Mouse (Mus musculus): ENCODE measurements at regions not wholly inside any gene's neighbourhood (a gene's known extent, or its start where the extent isn't known, plus 50 kb on each side); places are given as distances from the start of the nearest gene placed in this dataset.

DNA sequence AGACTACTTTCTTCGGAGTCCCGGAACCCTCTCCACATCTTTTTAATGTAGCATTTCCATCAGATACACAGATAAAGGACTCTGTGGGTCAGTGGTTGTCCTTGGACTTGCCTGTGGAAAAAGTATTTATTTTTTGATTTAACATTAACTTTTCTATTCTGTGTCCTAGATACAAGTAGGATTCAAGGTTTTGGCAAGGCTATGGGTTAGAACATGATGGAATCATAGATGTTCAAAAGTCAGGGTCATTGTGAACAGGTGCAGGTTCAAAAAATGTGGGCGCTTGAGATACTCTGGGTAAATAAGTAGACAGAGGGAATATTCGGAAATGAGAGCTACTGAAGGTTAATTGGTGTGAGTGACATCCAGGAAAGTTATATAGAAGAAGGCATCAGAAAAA, 347.7 kb downstream of the Cypt12 start:
- no peaks in the 10 kb centered on the region for H3K36me3 ChIP-seq (ENCODE audit: control insufficient read depth, insufficient read depth, low read length)
- no peak for DNase-seq (ENCODE audit: low spot score)
- H3K27me3 ChIP-seq (ENCODE audit: control insufficient read depth, insufficient read depth, low read length) = no peaks in the 10 kb centered on the region
- H3K4me2 ChIP-seq (ENCODE audit: low read depth) = no peak overlapping the region
- no peak for ATAC-seq (ENCODE audit: insufficient read depth, low FRiP score, low TSS enrichment)
- 97% methylated on average over 4 of the region's 4 CpGs for WGBS
- H3K4me3 ChIP-seq (ENCODE audit: low read depth, low read length) = no peak overlapping the region
- H3K27ac ChIP-seq (ENCODE audit: low read depth, low read length) = no peak overlapping the region
- H3K4me1 ChIP-seq (ENCODE audit: control insufficient read depth, insufficient read depth, low read length) = no peaks in the 10 kb centered on the region
- no peaks in the 10 kb centered on the region for H3K9me3 ChIP-seq (ENCODE audit: control insufficient read depth, low read length)
- no peak overlapping the region for H3K9ac ChIP-seq (ENCODE audit: low read length)

DNA sequence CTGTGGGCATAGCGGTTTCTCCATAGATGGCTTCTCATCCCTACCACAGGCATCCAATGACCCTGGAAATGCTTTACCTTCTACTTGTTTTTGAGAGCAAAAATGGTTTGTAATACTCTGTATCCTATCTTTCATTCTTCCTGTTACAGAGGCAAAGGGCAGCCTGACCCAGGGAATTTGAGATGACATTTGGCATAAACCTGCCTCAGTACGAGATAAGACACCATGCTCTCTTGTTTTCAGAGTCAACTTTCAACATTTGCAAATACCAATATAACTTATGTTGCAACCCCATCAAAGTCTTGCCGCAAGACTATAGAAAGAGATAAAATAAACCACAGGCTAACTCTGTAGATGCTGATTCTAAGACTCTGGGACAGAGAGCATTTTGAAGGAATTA, 350.5 kb downstream of the Cypt12 start:
- no peak overlapping the region for H3K4me3 ChIP-seq (ENCODE audit: low read depth, low read length)
- no peak overlapping the region for H3K9ac ChIP-seq (ENCODE audit: low read length)
- H3K36me3 ChIP-seq (ENCODE audit: control insufficient read depth, insufficient read depth, low read length) = no peaks in the 10 kb centered on the region
- no peak for ATAC-seq (ENCODE audit: insufficient read depth, low FRiP score, low TSS enrichment)
- no peak overlapping the region for H3K27ac ChIP-seq (ENCODE audit: low read depth, low read length)
- H3K4me1 ChIP-seq (ENCODE audit: control insufficient read depth, insufficient read depth, low read length) = no peaks in the 10 kb centered on the region
- no peaks in the 10 kb centered on the region for H3K27me3 ChIP-seq (ENCODE audit: control insufficient read depth, insufficient read depth, low read length)
- WGBS = 91% methylated on average over 3 of the region's 3 CpGs
- DNase-seq (ENCODE audit: low spot score) = no peak
- H3K9me3 ChIP-seq (ENCODE audit: control insufficient read depth, low read length) = no peaks in the 10 kb centered on the region
- H3K4me2 ChIP-seq (ENCODE audit: low read depth) = no peak overlapping the region

DNA sequence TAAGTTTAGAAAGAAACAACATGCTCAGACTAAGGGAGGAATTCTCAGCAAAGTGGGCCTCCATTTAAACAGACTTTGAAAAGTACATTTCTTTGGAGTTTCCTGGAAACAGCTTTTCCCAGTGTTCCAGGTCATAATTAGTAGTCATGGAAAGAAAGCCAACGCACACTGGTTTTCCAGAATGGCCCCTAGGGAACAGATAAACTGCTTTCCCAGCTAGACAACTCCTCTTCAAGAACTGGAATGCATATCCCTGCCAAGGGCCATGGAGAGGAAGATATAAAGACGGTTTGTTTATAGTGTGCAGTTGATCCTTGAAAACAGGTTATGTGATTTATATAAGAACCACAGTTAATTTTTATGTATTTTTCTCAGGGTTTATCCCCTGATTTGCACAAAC, 351.3 kb downstream of the Cypt12 start:
- H3K36me3 ChIP-seq (ENCODE audit: control insufficient read depth, insufficient read depth, low read length) = no peaks in the 10 kb centered on the region
- 78% methylated on average over 2 of the region's 2 CpGs for WGBS
- no peaks in the 10 kb centered on the region for H3K27me3 ChIP-seq (ENCODE audit: control insufficient read depth, insufficient read depth, low read length)
- H3K9ac ChIP-seq (ENCODE audit: low read length) = no peak overlapping the region
- no peak for ATAC-seq (ENCODE audit: insufficient read depth, low FRiP score, low TSS enrichment)
- no peak overlapping the region for H3K27ac ChIP-seq (ENCODE audit: low read depth, low read length)
- no peak overlapping the region for H3K4me2 ChIP-seq (ENCODE audit: low read depth)
- H3K9me3 ChIP-seq (ENCODE audit: control insufficient read depth, low read length) = no peaks in the 10 kb centered on the region
- H3K4me1 ChIP-seq (ENCODE audit: control insufficient read depth, insufficient read depth, low read length) = no peaks in the 10 kb centered on the region
- no peak for DNase-seq (ENCODE audit: low spot score)
- H3K4me3 ChIP-seq (ENCODE audit: low read depth, low read length) = no peak overlapping the region

DNA sequence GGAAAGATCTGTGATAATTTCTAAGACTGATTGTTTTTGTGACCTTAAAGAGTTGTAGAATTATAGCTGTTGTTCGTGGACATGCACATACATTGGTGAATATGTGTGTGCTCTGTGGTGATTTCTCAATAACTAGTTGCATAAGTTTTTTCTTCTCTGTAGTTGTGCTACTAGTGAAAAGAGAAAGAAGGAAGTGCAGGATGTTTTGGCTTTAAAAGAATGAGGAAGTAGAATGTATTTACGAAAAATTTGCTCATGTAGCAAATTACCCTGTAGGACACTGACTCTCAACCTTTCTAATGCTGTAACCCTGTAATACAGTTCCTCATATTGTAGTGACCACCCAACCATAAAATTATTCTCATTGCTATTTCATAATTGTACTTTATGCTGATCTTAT, 371.2 kb downstream of the Cypt12 start:
- H3K27ac ChIP-seq (ENCODE audit: low read depth, low read length) = no peak overlapping the region
- no peak overlapping the region for H3K9ac ChIP-seq (ENCODE audit: low read length)
- no peak overlapping the region for H3K4me2 ChIP-seq (ENCODE audit: low read depth)
- DNase-seq (ENCODE audit: low spot score) = no peak
- H3K4me3 ChIP-seq (ENCODE audit: low read depth, low read length) = no peak overlapping the region
- no peaks in the 10 kb centered on the region for H3K9me3 ChIP-seq (ENCODE audit: control insufficient read depth, low read length)
- 95% methylated on average over 2 of the region's 2 CpGs for WGBS
- no peaks in the 10 kb centered on the region for H3K36me3 ChIP-seq (ENCODE audit: control insufficient read depth, insufficient read depth, low read length)
- no peak for ATAC-seq (ENCODE audit: insufficient read depth, low FRiP score, low TSS enrichment)
- H3K4me1 ChIP-seq (ENCODE audit: control insufficient read depth, insufficient read depth, low read length) = no peaks in the 10 kb centered on the region
- no peaks in the 10 kb centered on the region for H3K27me3 ChIP-seq (ENCODE audit: control insufficient read depth, insufficient read depth, low read length)

DNA sequence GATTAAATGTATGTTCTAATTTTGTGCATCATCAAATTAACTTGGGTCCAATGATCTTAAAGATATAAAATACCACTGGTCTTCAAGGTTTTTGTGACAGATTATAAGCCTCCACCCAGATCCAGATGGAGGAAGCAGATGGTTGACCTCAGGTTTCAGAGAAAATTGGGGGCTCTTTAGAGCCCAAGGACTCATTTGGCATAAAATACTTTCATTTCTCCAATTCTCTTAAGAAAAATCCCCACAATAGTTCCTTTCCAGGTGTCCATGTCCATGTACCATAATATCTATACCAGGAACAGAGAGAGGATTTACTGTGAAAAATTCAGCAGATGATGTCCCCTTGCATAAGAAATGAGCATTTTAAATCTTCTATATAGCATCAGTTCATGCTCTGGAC, 385.0 kb downstream of the Cypt12 start:
- H3K36me3 ChIP-seq (ENCODE audit: control insufficient read depth, insufficient read depth, low read length) = no peaks in the 10 kb centered on the region
- no peak overlapping the region for H3K4me3 ChIP-seq (ENCODE audit: low read depth, low read length)
- H3K4me1 ChIP-seq (ENCODE audit: control insufficient read depth, insufficient read depth, low read length) = no peaks in the 10 kb centered on the region
- no peak overlapping the region for H3K27ac ChIP-seq (ENCODE audit: low read depth, low read length)
- DNase-seq (ENCODE audit: low spot score) = no peak
- H3K4me2 ChIP-seq (ENCODE audit: low read depth) = no peak overlapping the region
- no peak for ATAC-seq (ENCODE audit: insufficient read depth, low FRiP score, low TSS enrichment)
- no peaks in the 10 kb centered on the region for H3K9me3 ChIP-seq (ENCODE audit: control insufficient read depth, low read length)
- no peak overlapping the region for H3K9ac ChIP-seq (ENCODE audit: low read length)
- H3K27me3 ChIP-seq (ENCODE audit: control insufficient read depth, insufficient read depth, low read length) = no peaks in the 10 kb centered on the region

DNA sequence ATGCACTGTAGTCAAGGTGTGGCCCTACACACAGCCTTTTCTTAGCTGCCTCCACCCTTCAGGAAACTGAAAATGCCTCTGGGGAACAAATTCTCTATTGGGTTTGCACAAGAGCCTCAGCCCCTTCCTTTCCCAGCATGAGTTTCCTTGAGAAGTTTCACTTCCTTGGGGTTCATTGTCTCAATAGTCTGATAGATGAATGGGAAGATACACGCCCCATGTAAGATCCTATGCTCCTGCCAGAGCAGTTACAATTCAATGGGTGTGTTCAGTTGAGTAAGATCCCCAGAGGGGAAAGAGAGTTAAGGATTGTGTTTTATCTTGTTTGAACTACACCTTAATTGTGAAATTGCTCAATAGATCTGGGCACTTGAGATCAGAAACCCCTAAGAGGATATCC, 391.0 kb downstream of the Cypt12 start:
- ATAC-seq (ENCODE audit: insufficient read depth, low FRiP score, low TSS enrichment) = no peak
- Histone ChIP-seq H3K36me3 (ENCODE audit: control insufficient read depth, insufficient read depth, low read length) (no peaks in the 10 kb centered on the region), H3K27ac (ENCODE audit: low read depth, low read length) (no peak overlapping the region), H3K4me1 (ENCODE audit: control insufficient read depth, insufficient read depth, low read length) (no peaks in the 10 kb centered on the region), H3K4me3 (ENCODE audit: low read depth, low read length) (no peak overlapping the region), H3K9me3 (ENCODE audit: control insufficient read depth, low read length) (no peaks in the 10 kb centered on the region), H3K4me2 (ENCODE audit: low read depth) (no peak overlapping the region), H3K9ac (ENCODE audit: low read length) (no peak overlapping the region), H3K27me3 (ENCODE audit: control insufficient read depth, insufficient read depth, low read length) (no peaks in the 10 kb centered on the region)
- no peak for DNase-seq (ENCODE audit: low spot score)
- 55% methylated on average over 1 of the region's 1 CpGs for WGBS

DNA sequence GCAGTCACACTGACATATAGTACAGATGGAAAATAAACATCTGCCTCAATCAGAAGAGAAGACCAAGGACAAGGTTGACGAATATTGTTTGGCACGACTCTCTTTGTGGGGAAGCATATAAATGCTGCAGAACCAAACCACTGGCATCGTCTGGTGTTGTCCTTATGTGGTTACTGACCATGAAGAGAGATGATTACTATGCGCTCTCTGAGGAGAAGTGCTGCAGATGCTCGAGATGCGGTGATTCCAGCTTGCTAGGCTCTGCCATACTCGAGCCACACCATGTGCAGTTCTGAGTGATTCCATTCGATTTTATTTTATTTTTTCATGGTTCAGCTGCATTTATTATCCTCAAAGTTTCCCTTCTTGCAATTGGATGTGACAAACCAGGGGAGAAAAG, 393.5 kb downstream of the Cypt12 start:
- H3K27me3 ChIP-seq (ENCODE audit: control insufficient read depth, insufficient read depth, low read length) = no peaks in the 10 kb centered on the region
- H3K4me2 ChIP-seq (ENCODE audit: low read depth) = no peak overlapping the region
- H3K9ac ChIP-seq (ENCODE audit: low read length) = no peak overlapping the region
- no peaks in the 10 kb centered on the region for H3K4me1 ChIP-seq (ENCODE audit: control insufficient read depth, insufficient read depth, low read length)
- DNase-seq (ENCODE audit: low spot score) (no peak), ATAC-seq (ENCODE audit: insufficient read depth, low FRiP score, low TSS enrichment) (no peak)
- H3K9me3 ChIP-seq (ENCODE audit: control insufficient read depth, low read length) = no peaks in the 10 kb centered on the region
- H3K27ac ChIP-seq (ENCODE audit: low read depth, low read length) = no peak overlapping the region
- 83% methylated on average over 8 of the region's 8 CpGs for WGBS
- H3K4me3 ChIP-seq (ENCODE audit: low read depth, low read length) = no peak overlapping the region
- no peaks in the 10 kb centered on the region for H3K36me3 ChIP-seq (ENCODE audit: control insufficient read depth, insufficient read depth, low read length)

DNA sequence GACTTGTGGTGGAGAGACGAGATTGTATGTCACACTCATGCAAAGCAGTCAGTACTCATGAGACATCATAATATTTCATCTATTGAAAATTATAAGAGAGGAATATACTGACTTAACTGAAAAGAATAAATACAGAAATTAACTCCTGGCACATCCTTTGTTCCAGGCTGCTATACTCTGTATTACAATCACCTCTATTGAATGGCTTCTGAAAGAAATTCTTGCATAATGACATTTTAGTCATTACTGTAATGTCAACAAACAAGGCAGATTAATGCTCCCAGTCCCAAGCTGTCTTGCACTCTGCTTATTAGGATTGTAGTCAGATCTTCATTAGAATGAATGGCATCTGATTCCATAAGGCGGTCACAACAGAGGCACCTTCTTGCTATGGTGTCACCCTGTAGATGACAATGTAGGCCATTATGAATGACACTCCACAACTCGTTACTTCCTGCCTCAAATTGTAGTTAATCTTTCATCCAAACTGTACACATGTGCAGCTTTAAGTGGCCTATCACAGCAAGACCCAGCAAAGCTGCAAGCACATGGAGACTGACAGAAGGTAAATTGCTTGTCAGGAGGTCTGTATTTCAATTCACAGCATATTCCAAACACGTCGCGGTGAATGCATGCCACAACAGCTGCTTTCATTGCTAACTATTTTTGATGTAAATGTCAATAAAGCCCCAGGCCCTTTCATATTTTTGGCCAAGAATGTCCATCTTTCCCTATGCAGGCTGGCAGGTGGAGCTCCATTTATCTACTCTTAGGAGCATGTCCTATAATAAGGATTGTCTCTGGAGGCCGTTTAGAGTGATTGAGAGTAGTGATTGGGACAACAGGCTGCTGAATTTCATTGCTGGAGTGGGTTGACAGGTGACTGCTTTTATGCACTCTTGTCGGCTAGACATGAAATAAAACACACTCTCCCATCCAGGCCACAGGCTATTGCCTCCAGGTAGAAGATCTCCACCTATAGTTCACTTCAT, 430.1 kb downstream of the Cypt12 start:
- Histone ChIP-seq H3K4me3 (ENCODE audit: low read depth, low read length) (no peak overlapping the region), H3K9me3 (ENCODE audit: control insufficient read depth, low read length) (no peaks in the 10 kb centered on the region), H3K27me3 (ENCODE audit: control insufficient read depth, insufficient read depth, low read length) (no peaks in the 10 kb centered on the region), H3K27ac (ENCODE audit: low read depth, low read length) (no peak overlapping the region), H3K4me1 (ENCODE audit: control insufficient read depth, insufficient read depth, low read length) (no peaks in the 10 kb centered on the region), H3K4me2 (ENCODE audit: low read depth) (no peak overlapping the region), H3K9ac (ENCODE audit: low read length) (no peak overlapping the region), H3K36me3 (ENCODE audit: control insufficient read depth, insufficient read depth, low read length) (no peaks in the 10 kb centered on the region)
- 82% methylated on average over 8 of the region's 8 CpGs for WGBS
- ATAC-seq (ENCODE audit: insufficient read depth, low FRiP score, low TSS enrichment) (no peak), DNase-seq (ENCODE audit: low spot score) (no peak)

DNA sequence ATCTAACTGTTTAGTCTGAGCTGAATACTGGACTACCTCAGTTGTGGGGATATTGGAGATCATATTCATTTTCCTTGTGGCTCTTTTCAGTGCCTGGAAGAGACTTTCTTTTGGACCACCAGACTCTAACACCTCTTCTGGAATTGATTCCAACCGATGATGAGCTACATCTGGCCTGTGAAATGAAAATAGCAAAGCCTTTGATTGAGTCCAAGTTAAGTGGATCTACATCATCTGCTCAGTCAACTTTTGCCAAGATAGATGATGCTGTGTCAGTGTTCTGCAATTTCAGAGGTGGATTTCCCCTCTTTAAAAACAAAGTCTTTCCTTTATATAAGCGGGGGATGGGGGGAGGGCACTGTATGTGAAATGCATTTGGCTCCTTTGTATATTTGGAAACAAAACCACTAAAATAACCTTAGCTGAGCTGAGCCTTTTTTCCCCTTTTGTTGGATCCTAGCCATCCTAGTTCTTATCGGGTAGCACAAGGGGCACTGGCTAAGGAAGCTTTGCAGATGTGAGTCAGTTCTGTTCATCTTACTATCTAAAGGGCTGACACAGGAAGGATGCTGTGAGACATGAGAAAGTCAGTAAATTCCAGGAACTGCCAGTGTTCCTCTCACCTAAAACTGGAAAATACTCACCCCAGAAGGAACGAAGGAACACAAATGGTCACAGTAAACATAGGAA, 473.8 kb downstream of the Cypt12 start:
- no peaks in the 10 kb centered on the region for H3K9me3 ChIP-seq (ENCODE audit: control insufficient read depth, low read length)
- H3K36me3 ChIP-seq (ENCODE audit: control insufficient read depth, insufficient read depth, low read length) = no peaks in the 10 kb centered on the region
- ATAC-seq (ENCODE audit: insufficient read depth, low FRiP score, low TSS enrichment) (no peak), DNase-seq (ENCODE audit: low spot score) (no peak)
- 76% methylated on average over 4 of the region's 4 CpGs for WGBS
- H3K4me2 ChIP-seq (ENCODE audit: low read depth) = no peak overlapping the region
- H3K9ac ChIP-seq (ENCODE audit: low read length) = no peak overlapping the region
- H3K27ac ChIP-seq (ENCODE audit: low read depth, low read length) = no peak overlapping the region
- no peak overlapping the region for H3K4me3 ChIP-seq (ENCODE audit: low read depth, low read length)
- H3K27me3 ChIP-seq (ENCODE audit: control insufficient read depth, insufficient read depth, low read length) = no peaks in the 10 kb centered on the region
- H3K4me1 ChIP-seq (ENCODE audit: control insufficient read depth, insufficient read depth, low read length) = no peaks in the 10 kb centered on the region

Measured in neural tube, embryonic 11.5 days (tissue).